Mouse (Mus musculus): ENCODE data around the gene Sass6.
"Not testable (repeated sequence)": the region's sequence is repeated elsewhere in the genome, so short reads cannot be mapped to it uniquely, and the experiment has no call there.

Gene Sass6

DNA sequence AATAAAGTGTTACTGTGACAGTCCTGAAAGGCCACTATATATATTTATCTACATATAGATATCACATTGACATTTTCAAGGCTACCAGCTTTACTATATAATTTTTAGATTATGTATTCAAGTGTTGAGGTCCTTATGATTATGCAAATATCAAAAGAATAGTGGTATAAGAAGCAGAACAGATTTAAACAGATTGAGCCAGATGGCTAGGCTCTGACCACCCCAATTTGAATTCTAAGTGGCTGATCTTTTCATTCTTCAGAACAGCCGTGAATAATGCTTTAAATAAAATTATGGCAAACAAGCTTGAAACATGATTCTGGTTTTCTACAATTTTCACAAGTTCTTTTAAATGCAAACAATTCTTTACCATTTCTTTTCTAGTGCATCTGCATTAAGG, 36.7 kb downstream of the Sass6 start:
- DNase-seq (ENCODE audit: inconsistent age in 2 of 2, low spot score in 1 of 2) = no peak

DNA sequence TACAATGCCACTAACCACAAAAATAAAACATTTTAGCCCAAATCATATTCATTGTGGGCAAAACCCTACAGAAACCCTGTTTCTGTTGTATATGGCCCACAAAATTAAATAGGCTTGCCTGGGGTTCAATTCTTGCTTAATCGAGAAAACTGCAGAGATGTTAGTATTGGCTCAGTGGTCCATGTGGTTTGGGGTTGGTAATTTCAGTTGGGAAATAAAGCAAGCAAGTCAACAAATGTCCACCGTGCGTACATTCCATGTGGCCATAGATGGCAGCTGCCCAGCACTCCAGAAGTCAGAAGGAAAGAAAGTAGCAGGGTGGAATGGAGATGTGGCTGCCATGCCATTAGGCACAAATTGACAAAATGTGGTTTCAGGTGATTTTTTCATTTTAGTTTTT, 38.2 kb downstream of the Sass6 start:
- no peak for DNase-seq (ENCODE audit: inconsistent age in 2 of 2, low spot score in 1 of 2)

DNA sequence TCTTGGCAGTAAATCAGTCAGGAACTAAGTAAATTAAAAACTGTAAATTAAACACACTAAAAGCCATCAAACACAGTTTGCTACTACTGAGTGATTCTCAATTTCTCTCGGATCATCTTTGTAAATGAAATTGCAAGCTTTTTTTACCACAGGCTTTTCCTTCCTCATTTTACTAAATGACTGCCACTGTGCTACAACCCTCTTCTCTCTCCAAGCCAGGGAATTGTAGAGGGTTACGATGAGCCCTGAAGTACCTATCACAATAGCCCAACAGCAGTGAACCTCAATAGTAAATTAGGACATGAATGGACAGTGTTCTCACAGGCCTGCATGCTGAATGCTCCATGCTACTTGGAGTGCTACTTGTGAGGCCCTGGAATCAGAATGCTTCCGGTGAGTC, 39.3 kb downstream of the Sass6 start:
- DNase-seq (ENCODE audit: inconsistent age in 2 of 2, low spot score in 1 of 2) = no peak

DNA sequence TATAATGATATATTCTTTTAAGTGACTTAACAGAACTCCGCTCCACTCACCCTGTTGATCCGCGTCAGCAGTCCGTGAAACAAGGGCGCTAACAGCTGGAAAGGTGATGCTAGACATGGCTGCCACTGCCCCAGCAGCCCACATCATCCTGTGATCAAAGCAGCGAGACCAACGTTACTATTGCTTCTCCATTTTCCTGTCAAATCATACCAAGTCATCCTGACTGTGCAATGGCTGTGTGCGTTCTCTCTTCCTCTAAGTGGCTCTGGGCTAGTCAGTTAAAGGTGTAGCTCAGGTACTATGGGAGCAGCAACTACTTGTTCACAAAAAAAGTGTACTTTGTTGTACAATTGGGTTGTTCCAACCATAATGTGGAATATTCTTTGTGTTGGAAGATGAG, 40.1 kb downstream of the Sass6 start:
- peak in 1 of 2 experiments; percentile 11 for DNase-seq (ENCODE audit: inconsistent age in 2 of 2, low spot score in 1 of 2)

DNA sequence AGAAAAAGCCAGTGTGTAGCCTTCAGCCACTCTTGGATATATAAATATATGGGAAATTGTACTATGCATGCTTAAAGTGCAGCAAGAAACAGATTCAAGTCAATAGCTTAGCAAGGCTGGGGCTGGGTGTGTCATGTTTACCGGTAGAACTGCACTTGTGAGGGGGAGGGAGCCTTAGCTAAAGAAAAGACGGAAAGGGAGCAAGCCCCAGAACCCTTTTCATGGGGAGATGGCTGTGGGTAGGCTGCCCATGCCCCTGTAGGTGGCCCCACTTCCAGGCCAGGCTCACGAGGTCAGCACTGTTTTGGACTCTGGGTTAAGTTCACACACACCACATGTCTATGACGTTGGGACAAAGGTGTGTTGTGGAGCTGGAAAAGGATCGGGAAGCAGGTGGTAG, 41.0 kb downstream of the Sass6 start:
- peak in 1 of 2 experiments; percentile 14 for DNase-seq (ENCODE audit: inconsistent age in 2 of 2, low spot score in 1 of 2)

DNA sequence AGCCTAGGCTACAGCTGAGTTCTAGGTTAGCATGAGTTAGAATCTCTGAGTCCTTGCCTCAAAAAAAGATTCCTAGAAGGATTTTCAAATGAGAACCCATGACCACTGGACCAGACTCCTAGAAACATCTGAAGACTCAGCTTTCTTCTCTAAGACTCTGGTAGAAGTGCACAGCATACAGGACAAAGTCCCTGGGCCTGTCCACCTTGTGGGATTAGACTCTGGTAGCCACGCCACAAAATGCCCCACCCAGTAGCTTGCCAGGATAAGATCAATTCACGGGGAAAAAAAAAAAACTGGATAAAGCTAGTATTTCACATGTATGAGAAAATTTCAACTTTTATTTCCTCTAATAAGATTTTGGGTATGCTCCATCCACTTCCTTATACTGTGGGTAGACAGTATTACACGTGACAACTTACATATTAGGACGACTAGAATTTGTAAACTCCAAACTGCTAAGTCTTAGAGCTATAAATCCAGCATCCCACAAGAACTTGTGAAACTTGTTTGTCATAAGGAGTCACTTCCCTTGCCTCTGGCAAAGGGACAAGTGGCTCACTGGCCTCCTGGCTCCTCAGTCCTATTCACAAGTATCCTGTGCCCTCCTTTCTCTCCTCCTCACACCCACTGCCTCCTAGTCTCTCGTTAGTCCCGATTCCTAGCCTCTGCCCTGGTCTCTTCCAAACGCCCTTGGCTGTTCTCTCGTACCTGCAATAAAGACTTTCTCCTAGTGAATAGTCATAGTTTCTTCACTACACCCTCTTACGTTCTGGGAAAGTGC, 43.1 kb downstream of the Sass6 start:
- no peak for DNase-seq (ENCODE audit: inconsistent age in 2 of 2, low spot score in 1 of 2)

DNA sequence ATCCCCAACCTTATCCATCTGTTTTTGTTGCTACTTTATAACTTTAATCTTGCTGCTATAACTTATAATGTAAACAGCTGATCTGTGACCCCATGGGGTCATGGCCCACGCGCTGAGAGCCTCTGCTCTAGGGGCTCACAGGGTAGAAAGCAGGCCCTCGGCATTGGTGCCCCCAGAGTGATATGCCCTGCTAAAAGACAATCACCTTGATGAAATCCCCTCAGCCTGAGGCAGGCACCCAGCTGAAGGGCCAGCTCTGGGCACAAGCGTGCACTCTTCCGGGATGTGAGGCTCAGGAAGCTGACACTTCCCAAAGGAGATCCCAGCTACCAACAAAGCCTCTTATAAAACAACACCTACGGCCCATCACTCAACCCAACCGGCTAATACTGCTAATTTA, 43.8 kb downstream of the Sass6 start:
- DNase-seq (ENCODE audit: inconsistent age in 2 of 2, low spot score in 1 of 2) = no peak

DNA sequence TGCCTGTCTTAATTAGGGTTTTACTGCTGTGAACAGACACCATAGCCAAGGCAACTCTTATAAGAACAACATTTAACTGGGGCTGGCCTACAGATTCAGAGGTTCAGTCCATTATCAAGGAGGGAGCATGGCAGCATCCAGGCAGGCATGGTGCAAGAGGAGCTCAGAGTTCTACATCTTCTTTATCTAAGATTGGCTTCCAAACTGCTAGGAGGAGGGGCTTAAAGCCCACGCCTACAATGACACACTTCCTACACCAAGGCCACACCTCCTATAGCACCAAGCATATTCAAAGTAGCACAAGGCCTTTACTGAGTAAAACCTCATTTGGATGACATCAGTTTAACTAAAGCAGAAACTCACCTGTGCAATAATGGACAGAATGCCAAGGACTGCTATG, 45.2 kb downstream of the Sass6 start:
- DNase-seq (ENCODE audit: inconsistent age in 2 of 2, low spot score in 1 of 2) = no peak

DNA sequence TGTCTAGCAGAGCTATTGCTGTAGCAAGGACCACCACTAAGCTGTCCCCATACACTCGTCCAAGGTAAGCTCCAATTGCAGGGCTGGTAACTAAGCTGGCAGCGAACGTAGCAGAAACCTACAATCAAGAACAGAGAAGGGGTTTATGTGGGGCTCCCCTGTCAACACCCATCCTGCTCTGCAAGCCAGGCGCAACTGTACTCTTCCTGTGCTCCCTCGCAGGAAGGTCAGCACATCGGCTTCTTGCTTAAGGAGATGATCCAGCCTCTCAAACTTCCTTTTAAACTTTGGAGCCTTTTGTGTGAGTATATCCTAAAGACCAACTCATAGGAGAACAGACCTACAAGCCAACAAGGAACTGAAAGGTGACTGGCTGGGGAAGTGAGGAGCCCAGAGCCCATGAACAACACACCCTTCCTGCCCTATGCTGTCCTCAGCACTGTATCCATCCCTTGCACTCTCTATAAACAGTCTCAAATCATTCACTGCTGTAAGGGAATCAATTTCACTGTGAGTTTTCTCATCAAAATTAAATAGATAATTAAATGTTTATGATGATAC, 47.1 kb downstream of the Sass6 start:
- no peak for DNase-seq (ENCODE audit: inconsistent age in 2 of 2, low spot score in 1 of 2)

DNA sequence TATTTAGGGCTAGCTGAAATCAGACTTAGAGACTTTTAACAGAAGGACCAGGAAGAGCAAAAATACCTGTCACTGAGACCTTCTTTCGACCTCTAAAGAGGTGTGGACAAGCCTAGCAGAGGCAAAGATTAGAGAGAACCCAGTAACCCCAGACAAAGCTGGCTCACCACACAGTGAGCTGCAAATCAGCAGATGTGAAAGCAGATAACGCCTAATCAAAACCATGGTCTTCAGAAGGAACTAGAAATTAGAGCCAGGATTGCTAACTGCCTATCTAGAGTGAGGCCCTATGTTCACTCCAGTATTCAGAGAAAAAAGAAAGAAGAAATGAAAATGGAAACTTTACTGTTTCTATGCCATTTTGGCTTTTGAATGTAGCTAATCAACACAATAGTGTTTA, 47.6 kb downstream of the Sass6 start:
- DNase-seq (ENCODE audit: inconsistent age in 2 of 2, low spot score in 1 of 2) = no peak

DNA sequence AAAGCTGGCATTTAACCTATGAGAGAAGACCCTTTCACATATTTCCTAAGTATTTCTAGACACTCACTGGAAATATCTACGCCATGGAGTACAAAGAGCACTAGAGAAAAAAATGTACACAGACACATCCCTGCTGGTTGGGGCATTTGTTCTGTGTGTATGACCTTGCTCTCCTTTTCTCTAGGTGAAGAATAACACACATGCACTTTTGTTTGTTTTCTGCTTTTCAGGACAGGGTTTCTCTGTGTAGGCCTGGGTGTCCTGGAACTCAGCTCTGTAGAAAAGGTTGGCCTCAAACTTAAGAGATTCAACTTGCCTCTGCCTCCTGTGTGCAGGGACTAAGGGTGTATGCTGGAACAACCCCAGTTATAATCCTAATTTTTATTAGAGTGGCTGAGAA, 51.6 kb downstream of the Sass6 start:
- no peak for DNase-seq (ENCODE audit: inconsistent age in 2 of 2, low spot score in 1 of 2)

DNA sequence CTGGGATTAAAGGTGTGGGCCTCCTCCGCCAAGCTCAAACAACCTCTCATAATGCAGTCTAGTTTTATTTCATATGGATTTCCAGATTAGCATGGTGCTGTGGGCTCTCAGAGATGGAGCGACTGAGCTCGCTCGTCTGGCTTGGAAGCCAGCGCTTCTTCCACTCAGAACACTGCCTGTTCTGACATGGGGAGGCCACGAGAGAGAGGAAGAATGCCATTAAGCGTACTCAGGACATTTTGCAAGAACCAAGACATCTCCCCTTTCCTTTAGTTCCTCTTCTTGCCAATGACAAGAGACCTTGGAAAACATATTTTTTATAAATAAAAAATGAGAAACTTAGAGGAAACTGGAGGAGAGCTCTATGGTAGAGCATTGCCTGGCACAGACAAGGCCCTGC, 54.0 kb downstream of the Sass6 start:
- DNase-seq (ENCODE audit: inconsistent age in 2 of 2, low spot score in 1 of 2) = no peak

DNA sequence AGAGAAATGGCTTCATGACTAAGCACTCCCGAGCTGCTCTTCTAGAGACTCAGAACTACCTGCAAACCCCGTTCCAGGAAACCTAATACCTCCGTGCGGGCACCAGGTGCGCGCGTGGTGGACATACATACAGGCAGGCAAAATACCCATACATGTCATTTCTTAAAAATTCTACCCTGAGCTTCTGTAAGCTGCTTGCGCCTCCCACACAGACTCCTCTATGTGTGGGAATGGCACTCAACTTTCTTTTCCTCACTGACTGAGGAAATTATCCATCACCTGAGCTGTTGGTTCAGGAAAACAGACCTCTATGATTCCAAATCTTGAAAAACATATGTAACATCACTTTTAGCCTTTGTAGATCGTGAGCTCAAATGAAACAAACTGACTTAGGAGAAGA, 55.9 kb downstream of the Sass6 start:
- DNase-seq (ENCODE audit: inconsistent age in 2 of 2, low spot score in 1 of 2) = no peak

DNA sequence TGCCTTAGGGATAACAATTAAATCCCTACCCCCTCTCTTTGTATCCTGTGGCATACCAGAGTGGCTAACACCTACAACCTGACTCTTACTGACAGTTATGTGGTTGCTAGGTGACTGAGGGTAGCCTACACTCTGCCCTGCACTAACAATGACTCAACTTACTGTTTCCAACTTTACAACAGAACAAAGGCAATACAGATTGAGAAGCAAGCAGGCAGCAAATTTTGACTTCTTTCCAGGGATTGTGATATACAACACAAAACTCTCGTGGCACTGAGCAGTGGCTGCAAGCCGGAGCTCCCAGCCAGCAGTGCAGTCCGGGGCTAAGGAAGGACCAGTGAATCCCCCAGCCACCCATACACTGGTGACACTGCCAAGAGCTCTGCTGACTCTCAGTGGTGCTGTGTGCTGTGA, 57.3 kb downstream of the Sass6 start:
- no peak for DNase-seq (ENCODE audit: inconsistent age in 2 of 2, low spot score in 1 of 2)

DNA sequence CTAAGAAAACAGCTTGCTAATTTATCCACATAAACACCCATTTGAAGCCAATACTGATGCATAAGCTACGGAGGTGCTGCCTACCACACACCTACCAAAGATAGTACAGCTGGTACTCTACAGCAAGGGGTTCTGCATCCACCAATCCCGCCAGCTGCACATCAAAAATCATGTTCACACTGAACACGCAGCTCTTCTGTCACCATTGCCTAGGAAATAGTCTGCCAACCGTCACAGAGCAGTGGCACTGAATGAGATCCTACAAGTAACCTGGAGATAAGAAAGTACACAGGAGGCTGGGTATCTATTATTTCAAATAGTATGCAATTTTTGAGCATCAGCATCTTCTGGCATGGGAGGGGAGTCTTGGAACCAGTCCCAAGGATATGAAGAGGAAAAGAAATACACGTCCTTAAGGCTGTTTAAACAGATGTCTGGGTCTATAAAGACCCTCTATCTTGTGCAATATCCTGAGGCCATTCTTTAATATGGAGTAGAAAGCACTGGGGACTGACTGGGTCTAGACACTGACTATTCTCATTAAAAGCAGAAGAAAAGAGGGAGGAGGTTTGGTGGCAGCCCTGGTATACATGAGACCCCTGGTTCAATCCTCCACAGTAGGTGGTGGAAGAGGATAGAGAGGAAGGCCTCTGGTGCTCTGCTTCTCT, 58.6 kb downstream of the Sass6 start:
- DNase-seq (ENCODE audit: inconsistent age in 2 of 2, low spot score in 1 of 2) = no peak

DNA sequence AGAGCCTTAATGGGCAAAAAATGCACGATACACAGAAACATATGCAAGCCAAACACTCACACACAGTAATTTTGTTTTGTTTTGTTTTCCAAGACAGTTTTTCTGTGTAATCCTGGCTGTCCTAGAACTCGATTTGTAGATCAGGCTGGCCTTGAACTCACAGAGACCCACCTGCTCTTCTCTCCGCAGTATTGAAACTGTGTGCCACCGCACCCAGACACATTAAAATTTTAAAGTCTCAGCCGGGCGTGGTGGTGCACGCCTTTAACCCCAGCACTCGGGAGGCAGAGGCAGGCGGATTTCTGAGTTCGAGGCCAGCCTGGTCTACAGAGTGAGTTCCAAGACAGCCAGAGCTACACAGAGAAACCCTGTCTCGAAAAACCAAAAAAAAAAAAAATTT, 59.3 kb downstream of the Sass6 start:
- DNase-seq (ENCODE audit: inconsistent age in 2 of 2, low spot score in 1 of 2) = not testable (repeated sequence)

DNA sequence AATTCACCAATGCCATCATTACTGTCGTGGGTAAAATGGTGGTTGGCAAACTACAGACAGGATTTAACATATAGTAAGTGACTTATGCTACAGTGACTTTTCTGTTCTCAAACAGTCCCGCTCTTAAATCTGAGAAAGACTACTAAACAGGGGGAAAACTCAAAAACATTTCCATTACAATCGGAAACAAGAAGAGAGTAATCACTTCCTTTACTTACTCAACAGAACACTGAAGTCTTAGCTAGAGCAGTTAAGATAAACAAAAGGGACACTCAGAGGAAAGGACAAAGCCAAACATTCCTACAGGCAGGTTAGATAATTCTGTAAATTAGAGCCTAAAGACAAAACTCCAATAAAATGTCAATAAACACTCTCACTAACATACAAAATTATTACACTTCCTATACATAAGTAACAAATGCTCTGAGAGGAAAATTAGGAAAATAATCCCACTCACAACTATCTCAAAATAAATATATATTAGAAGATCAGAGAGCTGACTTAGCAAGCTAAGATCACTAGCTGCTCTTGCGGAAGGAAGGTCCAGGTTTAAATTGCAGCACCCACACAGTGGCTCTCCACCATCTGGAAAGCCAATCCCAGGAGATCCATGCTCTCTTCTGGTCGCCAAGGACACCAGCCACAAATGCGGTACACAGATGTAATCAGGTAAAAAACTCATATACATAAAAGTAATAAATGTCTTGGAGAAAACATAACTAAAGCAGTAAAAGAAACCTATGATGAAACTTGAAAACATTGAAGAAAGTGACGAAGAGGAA, 61.6 kb downstream of the Sass6 start:
- no peak for DNase-seq (ENCODE audit: inconsistent age in 2 of 2, low spot score in 1 of 2)

DNA sequence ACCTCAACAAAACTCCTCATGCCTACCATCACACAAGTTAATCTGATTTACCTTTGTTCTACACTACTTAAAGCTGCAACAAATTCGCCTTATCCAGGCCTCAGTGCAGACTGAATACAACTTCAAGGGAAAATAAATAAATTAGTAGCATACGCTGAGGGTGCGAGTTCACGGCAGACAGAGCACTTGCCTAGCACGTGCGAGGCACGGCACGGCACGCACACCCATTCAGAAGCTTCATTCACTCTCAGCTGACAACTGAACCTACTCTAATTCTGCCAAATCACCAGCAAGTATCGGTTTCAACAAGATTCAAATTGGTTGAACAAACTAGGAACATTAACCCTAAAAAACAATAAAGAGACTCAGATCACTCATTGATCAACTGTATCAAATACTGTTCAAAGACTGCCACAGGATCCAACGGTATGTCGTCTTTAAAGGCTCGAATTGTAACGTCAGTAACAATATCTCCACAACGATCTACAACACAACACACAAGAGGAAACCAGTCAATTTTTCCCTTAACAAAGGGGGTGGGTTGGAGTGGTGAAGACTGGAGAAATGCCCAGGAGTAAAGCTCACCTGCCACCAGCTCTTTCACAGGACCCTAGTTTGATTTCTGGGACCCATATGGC, 64.3 kb downstream of the Sass6 start:
- no peak for DNase-seq (ENCODE audit: inconsistent age in 2 of 2, low spot score in 1 of 2)

DNA sequence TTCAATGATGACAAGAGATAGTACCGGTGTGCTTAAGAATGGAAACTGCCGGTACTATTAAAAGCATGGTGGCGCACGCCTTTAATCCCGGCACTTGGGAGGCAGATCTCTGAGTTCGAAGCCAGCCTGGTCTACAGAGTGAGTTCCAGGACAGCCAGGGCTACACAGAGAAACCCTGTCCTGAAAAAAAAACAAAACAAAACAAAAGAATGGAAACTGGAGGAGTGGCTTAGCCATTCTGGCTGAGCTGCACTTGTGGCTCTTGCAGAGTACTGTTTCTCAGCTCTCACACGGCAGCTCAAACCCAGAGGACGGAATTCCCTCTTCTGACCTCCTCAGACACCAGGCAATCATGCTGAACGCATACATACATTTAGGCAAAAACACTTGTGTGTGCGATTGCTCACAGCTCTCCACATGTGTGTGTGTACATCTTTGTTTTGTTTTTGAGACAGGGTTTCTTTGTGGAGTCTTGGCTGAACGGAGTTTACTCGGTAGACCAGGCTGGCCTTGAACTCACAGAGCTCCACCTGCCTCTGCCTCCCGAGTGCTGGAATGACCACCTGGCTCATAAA, 65.2 kb downstream of the Sass6 start:
- no peak for DNase-seq (ENCODE audit: inconsistent age in 2 of 2, low spot score in 1 of 2)

DNA sequence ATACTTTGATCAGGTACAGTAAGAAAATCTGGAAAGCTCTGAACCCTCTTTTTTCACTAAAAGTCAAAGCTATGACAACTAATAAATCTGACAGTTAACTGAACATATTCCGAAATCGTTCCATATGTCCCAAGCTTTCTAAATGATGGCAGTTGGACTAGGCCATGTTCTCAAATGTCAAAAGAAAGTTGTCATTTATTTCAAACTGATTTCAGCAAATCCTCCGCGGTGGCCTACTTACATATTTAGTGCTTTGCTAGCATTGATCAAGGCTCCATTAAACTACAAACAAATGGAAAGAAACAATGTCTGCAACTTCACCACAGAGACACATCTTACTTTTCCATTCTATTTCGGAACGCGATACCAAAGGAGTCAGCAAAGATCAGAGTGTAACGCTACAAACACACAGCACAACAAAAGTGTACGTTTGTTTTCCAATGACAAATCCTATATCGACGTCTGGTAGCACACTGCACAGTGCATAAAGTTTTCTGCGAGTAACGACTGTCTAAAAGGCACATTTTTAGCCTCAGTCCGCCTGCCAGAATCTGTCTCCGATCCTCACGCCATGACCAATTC, 66.6 kb downstream of the Sass6 start:
- no peak for DNase-seq (ENCODE audit: inconsistent age in 2 of 2, low spot score in 1 of 2)

All from adrenal gland, adult (tissue).